Mouse (Mus musculus) heart, adult 2 months (tissue): Measurements from ENCODE around the gene Ncor1. TPM values are rescaled to one million over a fixed set of nuclear protein-coding genes. Genes with fewer than 3 reads are reported as not detected.

Source experiments
- DNase-seq, 2 experiments: peaks; one replicate each; pipeline ENCODE4 v3.0.0; 2021
- H3K27ac ChIP-seq: fragments of 200-600 bp; 2 replicates; pipeline ENCODE4 v1.8.1; 2022
- H3K27me3 ChIP-seq: fragments of 200-500 bp; 2 replicates; pipeline ENCODE4 v1.6.1; 2012; ENCODE audit warnings: mild to moderate bottlenecking, low read length, inconsistent platforms, mixed read lengths; ENCODE audit not compliant: control insufficient read depth, insufficient read depth
- H3K36me3 ChIP-seq: fragments of 200-500 bp; 2 replicates; pipeline ENCODE4 v1.6.1; 2012; ENCODE audit warnings: low read length, inconsistent platforms; ENCODE audit not compliant: control insufficient read depth, insufficient read depth
- H3K4me1 ChIP-seq: fragments of 200-500 bp; 2 replicates; pipeline ENCODE4 v1.6.1; 2011; ENCODE audit warnings: low read length; ENCODE audit not compliant: control insufficient read depth, insufficient read depth
- H3K4me3 ChIP-seq: fragments of 200-600 bp; 2 replicates; pipeline ENCODE4 v1.8.1; 2022
- H3K79me2 ChIP-seq: fragments of 200-500 bp; replicated peaks from 2 replicates; pipeline ENCODE4 v1.6.1; 2012; ENCODE audit warnings: mild to moderate bottlenecking, inconsistent platforms, low read length, moderate library complexity, mixed read lengths; ENCODE audit not compliant: control insufficient read depth, insufficient read depth
- H3K9ac ChIP-seq: fragments of 200-500 bp; 2 replicates; pipeline ENCODE4 v1.6.1; 2012; ENCODE audit warnings: low read depth, mild to moderate bottlenecking, control low read depth, inconsistent platforms, low read length, mixed read lengths
- CTCF ChIP-seq: fragments of 200-600 bp; IDR thresholded peaks from 2 replicates; pipeline ENCODE4 v1.8.1; 2022; ENCODE audit warnings: antibody characterized with exemption, mild to moderate bottlenecking, moderate library complexity
- EP300 ChIP-seq: fragments of 200-500 bp; IDR thresholded peaks from 2 replicates; pipeline ENCODE4 v1.6.1; 2011; ENCODE audit warnings: low read depth, low read length, control low read depth; ENCODE audit not compliant: insufficient read depth
- POLR2A ChIP-seq: fragments of 200-500 bp; IDR thresholded peaks from 2 replicates; pipeline ENCODE4 v1.6.1; 2011; ENCODE audit warnings: mild to moderate bottlenecking, low read depth, low read length, control low read depth; ENCODE audit not compliant: insufficient read depth
- WGBS: fragments of 180-500 bp; shearing (Covaris S2); methylation state at CpG from one replicate; pipeline ENCODE4 v1.1.7; 2018; 5-methylcytosine and 5-hydroxymethylcytosine counted together
- intact Hi-C: fragments of 180-260 bp; cut with DNase I; formaldehyde crosslinking; loops from one replicate; pipeline ENCODE4 v1.15.1; 2025
- polyA plus RNA-seq: library from polyadenylated mRNA; depleted of rRNA; stranded (reverse); fragments of >200 nt; gene quantifications from 2 replicates; pipeline ENCODE4 v1.2.3, GENCODE M21; 2012
- total RNA-seq, 2 experiments: library from RNA; stranded (reverse); gene quantifications; 2 replicates each; pipeline ENCODE4 v1.2.3; 2021

Ncor1 gene
- total and polyA plus RNA-seq, 3 experiments: 79.1 to 133 (median 124) TPM

DNA sequence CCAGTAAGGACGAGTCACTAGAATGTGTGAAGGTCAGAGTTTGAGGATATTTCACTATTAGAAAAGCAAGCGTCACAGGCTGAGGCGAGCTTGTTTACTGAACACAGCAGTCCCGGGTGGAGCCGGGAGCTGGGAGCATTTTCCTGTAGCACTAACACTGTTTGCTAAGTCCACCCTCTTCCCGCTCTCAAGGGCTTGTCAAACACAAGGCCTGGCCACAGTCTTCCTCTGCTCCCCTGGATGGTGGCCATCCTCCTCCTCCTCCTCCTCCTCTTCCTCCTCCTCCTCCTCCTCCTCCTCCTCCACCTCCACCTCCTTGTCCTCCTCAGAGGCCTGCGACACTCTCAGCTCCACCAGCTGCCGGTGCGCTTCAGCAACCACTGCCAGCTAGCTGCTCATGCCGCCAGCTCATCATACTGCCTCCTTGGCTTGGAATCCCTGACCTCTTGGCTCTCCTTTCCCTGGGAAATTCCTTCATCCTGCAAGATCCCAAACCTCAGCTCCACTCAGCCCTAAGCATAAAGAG lies 37.0 kb upstream of the Ncor1 start:
- TF ChIP-seq CTCF: no peak
- no peak for TF ChIP-seq POLR2A
- TF ChIP-seq EP300: no peak
- intact Hi-C loops: loop anchor here (2.0 to 5.0 kb wide), 2 partner anchors 37 to 53 kb away; partner anchors contain the start of genes Ncor1 and Pigl
- peak; percentile 67 to 68 for DNase-seq
- H3K27ac ChIP-seq: peak overlapping the region; percentile 81
- H3K4me1 ChIP-seq: peaks cover 15% of the 10 kb centered on the region
- no peaks in the 10 kb centered on the region for H3K36me3 ChIP-seq
- no peaks in the 10 kb centered on the region for H3K27me3 ChIP-seq
- peak overlapping the region; percentile 13; the same call in 1 of the 2 replicates for H3K4me3 ChIP-seq
- H3K9ac ChIP-seq: peak overlapping the region; percentile 43
- no peaks in the 10 kb centered on the region for H3K79me2 ChIP-seq
- 17% methylated on average over 8 of the region's 10 CpGs for WGBS

- Histone ChIP-seq H3K27ac (peak overlapping the region; percentile 81), H3K9ac (peak overlapping the region; percentile 43), H3K4me1 (peaks cover 15% of the 10 kb centered on the region), H3K27me3 (no peaks in the 10 kb centered on the region), H3K79me2 (no peaks in the 10 kb centered on the region), H3K36me3 (no peaks in the 10 kb centered on the region), H3K4me3 (peak overlapping the region; percentile 13; the same call in 1 of the 2 replicates)
- DNase-seq: peak; percentile 65 to 72
- TF ChIP-seq CTCF (no peak), POLR2A (peak; percentile 46), EP300 (0 out of 2 replicates have a peak, but pooled peaks have one; percentile 48)
- WGBS: 9% methylated on average over 6 of the region's 6 CpGs
- intact Hi-C loops: loop anchor here (2.0 to 5.0 kb wide), 2 partner anchors 36 to 53 kb away; partner anchors contain the start of genes Ncor1 and Pigl
Measured at GRCm38 (mm10) chr11:62494754-62495275, 36.5 kb upstream of the Ncor1 start.

- no peak overlapping the region for H3K27ac ChIP-seq
- no peaks in the 10 kb centered on the region for H3K27me3 ChIP-seq
- no peak overlapping the region for H3K4me3 ChIP-seq
- no peak overlapping the region for H3K9ac ChIP-seq
- intact Hi-C loops: loop anchor here (2.0 kb wide), 1 partner anchor 35 kb away; the partner anchor contains the start of genes Ncor1 and Pigl
- TF ChIP-seq EP300 (no peak), POLR2A (no peak), CTCF (no peak)
- no peak for DNase-seq
- H3K4me1 ChIP-seq: peaks cover 15% of the 10 kb centered on the region
- no peaks in the 10 kb centered on the region for H3K36me3 ChIP-seq
- WGBS: 95% methylated on average over 6 of the region's 6 CpGs
- H3K79me2 ChIP-seq: no peaks in the 10 kb centered on the region
Measured at GRCm38 (mm10) chr11:62493701-62494100, 35.4 kb upstream of the Ncor1 start.

DNA sequence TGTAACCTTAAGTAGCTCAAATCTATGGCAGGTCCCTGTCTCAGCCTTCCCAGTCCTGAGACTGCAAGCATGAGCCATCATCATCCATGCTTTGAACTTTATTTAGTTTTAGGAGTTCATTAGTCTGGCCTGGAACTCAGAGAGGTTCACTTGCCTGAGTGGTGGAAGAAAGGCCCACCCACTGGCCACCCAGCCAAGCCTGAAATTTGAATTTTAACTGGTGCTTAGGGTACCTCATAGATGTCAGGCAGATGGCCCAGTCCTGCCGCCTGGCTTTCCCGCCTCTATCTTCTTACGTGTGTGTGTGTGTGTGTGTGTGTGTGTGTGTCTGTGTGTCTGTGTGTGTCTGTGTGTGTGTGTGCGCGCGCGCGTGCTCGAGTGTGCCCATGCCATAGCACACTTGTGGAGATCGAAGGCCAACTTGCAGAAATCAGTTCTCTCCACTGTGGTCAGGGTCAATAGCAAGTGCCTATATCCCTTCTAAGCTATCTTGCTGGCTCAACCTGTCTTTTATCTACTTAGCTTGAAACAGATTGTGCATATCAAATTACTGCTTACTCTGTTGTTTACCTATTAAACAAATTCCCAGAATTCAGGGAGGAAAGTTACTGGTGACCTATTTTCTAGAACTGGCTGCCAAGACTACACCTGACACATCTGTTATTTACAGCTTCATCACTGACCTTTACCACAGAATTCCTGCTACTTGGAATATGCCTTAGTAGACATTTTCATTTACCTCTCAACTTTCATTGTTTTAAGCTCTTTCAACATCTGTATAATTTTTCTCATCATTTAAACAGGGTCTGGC lies 29.4 kb upstream of the Ncor1 start:
- WGBS: 95% methylated on average over 10 of the region's 10 CpGs
- TF ChIP-seq CTCF (no peak), EP300 (no peak), POLR2A (no peak)
- Histone ChIP-seq H3K27me3 (no peaks in the 10 kb centered on the region), H3K79me2 (no peaks in the 10 kb centered on the region), H3K4me3 (no peak overlapping the region), H3K9ac (no peak overlapping the region), H3K27ac (no peak overlapping the region), H3K4me1 (no peaks in the 10 kb centered on the region), H3K36me3 (no peaks in the 10 kb centered on the region)
- intact Hi-C loops: no loop called here
- no peak for DNase-seq

DNA sequence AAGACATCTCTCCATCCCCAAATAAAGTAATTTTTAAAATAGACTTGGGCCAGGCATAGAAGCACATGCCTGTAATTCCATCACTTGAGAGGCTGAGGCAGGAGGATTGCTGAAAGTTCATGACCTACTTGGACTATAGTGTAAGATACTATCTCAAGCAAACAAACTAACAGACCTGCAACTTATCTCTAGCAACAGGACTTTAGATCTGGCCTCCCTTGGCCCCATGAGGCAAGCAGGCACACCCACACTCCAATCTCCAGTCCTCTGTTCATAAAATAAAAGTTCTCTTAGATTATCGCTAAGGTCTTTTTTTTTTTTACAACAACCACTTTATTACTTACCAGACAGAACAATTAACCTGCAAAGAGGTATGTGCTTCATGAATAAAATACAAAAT lies 28.6 kb upstream of the Ncor1 start:
- Histone ChIP-seq H3K9ac (no peak overlapping the region), H3K79me2 (no peaks in the 10 kb centered on the region), H3K4me3 (no peak overlapping the region), H3K27me3 (no peaks in the 10 kb centered on the region), H3K36me3 (no peaks in the 10 kb centered on the region), H3K27ac (no peak overlapping the region), H3K4me1 (no peaks in the 10 kb centered on the region)
- intact Hi-C loops: no loop called here
- TF ChIP-seq POLR2A: no peak
- TF ChIP-seq EP300: no peak
- no peak for TF ChIP-seq CTCF
- 95% methylated on average over 1 of the region's 1 CpGs for WGBS
- no peak for DNase-seq

DNA sequence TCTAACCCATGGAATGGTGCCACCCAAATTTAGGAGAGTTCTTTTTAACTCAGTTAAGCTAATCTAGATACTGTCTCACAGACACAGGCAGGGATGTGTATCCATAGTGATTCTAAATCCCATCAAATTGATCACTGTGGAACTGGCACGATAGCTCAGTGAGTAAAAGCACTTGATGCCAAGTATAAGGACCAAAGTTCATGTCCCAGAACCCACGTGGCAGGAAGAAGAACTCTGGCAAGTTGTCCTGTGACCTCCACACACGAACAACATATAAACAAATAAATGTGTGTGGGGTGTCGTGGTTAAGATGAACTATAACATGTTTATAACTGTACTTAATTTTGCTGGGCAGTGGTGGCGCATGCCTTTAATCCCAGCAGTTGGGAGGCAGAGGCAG lies 21.2 kb upstream of the Ncor1 start:
- no peak for TF ChIP-seq EP300
- 82% methylated on average over 5 of the region's 5 CpGs for WGBS

More for the DNA sequence above, 21.2 kb upstream of the Ncor1 start:
- Histone ChIP-seq H3K9ac (no peak overlapping the region), H3K4me1 (peaks cover 6% of the 10 kb centered on the region), H3K27ac (no peak overlapping the region), H3K36me3 (peaks cover 5% of the 10 kb centered on the region), H3K79me2 (no peaks in the 10 kb centered on the region), H3K4me3 (no peak overlapping the region), H3K27me3 (no peaks in the 10 kb centered on the region)
- no peak for DNase-seq
- intact Hi-C loops: no loop called here
